Mouse (Mus musculus) right cerebral cortex, adult 18-20 months (tissue): ENCODE measurements around the gene Lce1a2.
"Not testable (repeated sequence)": the region's sequence is repeated elsewhere in the genome, so short reads cannot be mapped to it uniquely, and the experiment has no call there.

ENCODE experiments used
- DNase-seq: peaks from one replicate; pipeline ENCODE4 v3.0.0; 2022; ENCODE audit warnings: mixed read lengths

Lce1a2 gene

GRCm38 (mm10) chr3:92670215-92670614 is at the start of gene Lce1a2:
Lce1a2 (minus strand) TSS chr3:92670315.
- DNase-seq: no peak

- no peak for DNase-seq
These were observed 45.0 kb upstream of the Lce1a2 start for GRCm38 (mm10) chr3:92715122-92715521.

GRCm38 (mm10) chr3:92708974-92709373 is 38.9 kb upstream of the Lce1a2 start, which contains the start of gene Lce1e:
Lce1e (minus strand) TSS chr3:92709074.
- no peak for DNase-seq

- no peak for DNase-seq
These were observed 24.5 kb upstream of the Lce1a2 start for GRCm38 (mm10) chr3:92694613-92695012.

- no peak for DNase-seq
These were observed 21.6 kb upstream of the Lce1a2 start for GRCm38 (mm10) chr3:92691688-92692087.

GRCm38 (mm10) chr3:92689154-92689553 is 19.0 kb upstream of the Lce1a2 start:
- DNase-seq: not testable (repeated sequence)

GRCm38 (mm10) chr3:92687110-92687509 is 17.0 kb upstream of the Lce1a2 start, which contains the start of gene Lce1d:
Lce1d (minus strand) TSS chr3:92687210.
- no peak for DNase-seq

- no peak for DNase-seq
These were observed 8.8 kb upstream of the Lce1a2 start, which contains the start of gene Lce1c for GRCm38 (mm10) chr3:92678947-92679346. Lce1c (plus strand) TSS chr3:92679247.

- no peak for DNase-seq
These were observed 13.3 kb downstream of the Lce1a2 start, which contains the start of gene Lce1b for GRCm38 (mm10) chr3:92656826-92657225. Lce1b (minus strand) TSS chr3:92656926.

GRCm38 (mm10) chr3:92648207-92648606 is 21.9 kb downstream of the Lce1a2 start, which contains the start of gene Lce1a1:
Lce1a1 (minus strand) TSS chr3:92648307.
- no peak for DNase-seq

GRCm38 (mm10) chr3:92639854-92640253 is 30.3 kb downstream of the Lce1a2 start:
- no peak for DNase-seq

GRCm38 (mm10) chr3:92638653-92638991 is 31.5 kb downstream of the Lce1a2 start:
- no peak for DNase-seq

GRCm38 (mm10) chr3:92637745-92638652 is 32.1 kb downstream of the Lce1a2 start:
- no peak for DNase-seq

GRCm38 (mm10) chr3:92621560-92621959 is 48.6 kb downstream of the Lce1a2 start, which contains the start of gene Lce6a:
Lce6a (minus strand) TSS chr3:92621660.
- no peak for DNase-seq
